Mouse (Mus musculus) olfactory bulb, adult 2 months (tissue): ENCODE measurements at regions not wholly inside any gene's neighbourhood (a gene's known extent, or its start where the extent isn't known, plus 50 kb on each side); places are given as distances from the start of the nearest gene placed in this dataset.

ENCODE experiments used
- H3K27ac ChIP-seq: fragments of 200-500 bp; 2 replicates; pipeline ENCODE4 v1.5.1; 2012; ENCODE audit warnings: low read depth, low read length; ENCODE audit not compliant: insufficient read depth
- H3K4me1 ChIP-seq: fragments of 200-500 bp; 2 replicates; pipeline ENCODE4 v1.6.1; 2012; ENCODE audit warnings: low read length; ENCODE audit not compliant: control insufficient read depth, insufficient read depth
- H3K4me3 ChIP-seq: fragments of 200-500 bp; 2 replicates; pipeline ENCODE4 v1.5.1; 2012; ENCODE audit warnings: mild to moderate bottlenecking, low read depth, low read length, moderate library complexity; ENCODE audit not compliant: insufficient read depth
- CTCF ChIP-seq: fragments of 200-500 bp; IDR thresholded peaks from 2 replicates; pipeline ENCODE4 v1.5.1; 2012; ENCODE audit warnings: low read depth, mild to moderate bottlenecking, low read length, moderate library complexity; ENCODE audit not compliant: insufficient read depth
- POLR2A ChIP-seq: fragments of 200-500 bp; IDR thresholded peaks from 2 replicates; pipeline ENCODE4 v1.6.1; 2012; ENCODE audit warnings: mild to moderate bottlenecking, low read depth, low read length, moderate library complexity; ENCODE audit not compliant: insufficient read depth
- WGBS: fragments of 180-500 bp; shearing (Covaris S2); methylation state at CpG from one replicate; pipeline ENCODE4 v1.1.7; 2018; 5-methylcytosine and 5-hydroxymethylcytosine counted together

DNA sequence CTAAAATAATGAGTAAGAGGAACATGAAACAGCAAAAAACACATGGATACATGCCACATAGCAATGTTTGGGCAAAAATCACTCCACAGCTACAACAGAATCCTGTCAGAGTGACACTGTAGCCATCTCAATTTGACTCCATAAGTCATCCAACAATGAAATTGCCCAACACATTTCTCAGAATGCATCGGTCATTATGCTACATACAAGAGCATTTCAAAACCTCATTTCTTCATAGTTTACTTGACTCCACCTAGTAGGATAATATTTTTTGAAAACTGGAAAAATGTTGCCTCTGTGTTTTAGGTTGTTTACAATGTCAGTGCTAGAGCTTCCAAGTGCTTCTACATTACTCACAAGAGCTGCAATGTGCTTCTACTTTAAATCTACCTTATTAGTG, 101.9 kb downstream of the Zfp36l1 start:
- 90% methylated on average over 1 of the region's 1 CpGs for WGBS
- no peak for TF ChIP-seq POLR2A
- TF ChIP-seq CTCF = no peak
- H3K4me1 ChIP-seq = peaks cover 12% of the 10 kb centered on the region
- H3K4me3 ChIP-seq = no peak overlapping the region
- no peak overlapping the region for H3K27ac ChIP-seq

DNA sequence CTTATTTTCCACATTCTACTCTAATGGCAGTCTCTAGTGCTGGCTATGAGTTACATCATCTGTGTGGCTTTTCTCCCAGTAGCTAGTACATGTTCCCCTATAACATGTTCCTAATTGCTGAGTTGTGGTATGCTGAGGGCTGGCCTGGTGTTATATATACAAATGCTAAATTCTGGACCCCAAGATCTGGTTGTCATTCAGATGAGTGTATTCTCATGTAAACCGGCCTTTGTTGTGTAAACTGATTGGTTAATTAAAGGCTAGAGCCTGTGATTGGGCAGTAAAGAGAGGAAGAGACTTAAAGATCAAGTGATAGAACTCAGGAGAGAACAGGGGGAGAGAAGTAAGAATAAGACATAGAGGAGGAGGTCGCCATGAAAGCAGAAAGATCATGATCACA, 102.6 kb downstream of the Zfp36l1 start:
- 61% methylated on average over 2 of the region's 2 CpGs for WGBS
- peaks cover 12% of the 10 kb centered on the region for H3K4me1 ChIP-seq
- no peak overlapping the region for H3K4me3 ChIP-seq
- TF ChIP-seq POLR2A = no peak
- TF ChIP-seq CTCF = no peak
- H3K27ac ChIP-seq = no peak overlapping the region

DNA sequence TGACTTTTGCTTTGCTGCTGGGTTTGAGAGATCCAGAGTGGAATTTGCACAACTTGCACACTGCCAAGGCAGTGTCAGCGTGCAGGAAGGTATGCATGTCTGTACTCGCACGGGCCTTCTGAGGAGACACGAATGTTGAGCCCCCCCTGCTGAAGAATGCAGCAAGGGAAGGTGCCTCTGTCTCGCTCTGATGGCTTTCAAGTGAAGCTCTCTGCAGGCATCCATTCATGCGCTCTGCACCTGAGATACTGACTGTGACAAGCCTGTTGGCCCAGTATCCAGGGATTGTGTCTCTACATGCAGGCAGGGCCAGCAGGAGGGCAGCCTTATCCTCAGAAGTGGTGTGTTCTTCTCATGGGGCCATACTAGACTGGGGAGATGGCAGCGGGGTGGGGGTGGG, 105.0 kb downstream of the Zfp36l1 start:
- Histone ChIP-seq H3K4me1 (peaks cover 4% of the 10 kb centered on the region; the same call in 1 of the 2 replicates), H3K27ac (no peak overlapping the region), H3K4me3 (no peak overlapping the region)
- 80% methylated on average over 7 of the region's 7 CpGs for WGBS
- TF ChIP-seq CTCF = no peak

DNA sequence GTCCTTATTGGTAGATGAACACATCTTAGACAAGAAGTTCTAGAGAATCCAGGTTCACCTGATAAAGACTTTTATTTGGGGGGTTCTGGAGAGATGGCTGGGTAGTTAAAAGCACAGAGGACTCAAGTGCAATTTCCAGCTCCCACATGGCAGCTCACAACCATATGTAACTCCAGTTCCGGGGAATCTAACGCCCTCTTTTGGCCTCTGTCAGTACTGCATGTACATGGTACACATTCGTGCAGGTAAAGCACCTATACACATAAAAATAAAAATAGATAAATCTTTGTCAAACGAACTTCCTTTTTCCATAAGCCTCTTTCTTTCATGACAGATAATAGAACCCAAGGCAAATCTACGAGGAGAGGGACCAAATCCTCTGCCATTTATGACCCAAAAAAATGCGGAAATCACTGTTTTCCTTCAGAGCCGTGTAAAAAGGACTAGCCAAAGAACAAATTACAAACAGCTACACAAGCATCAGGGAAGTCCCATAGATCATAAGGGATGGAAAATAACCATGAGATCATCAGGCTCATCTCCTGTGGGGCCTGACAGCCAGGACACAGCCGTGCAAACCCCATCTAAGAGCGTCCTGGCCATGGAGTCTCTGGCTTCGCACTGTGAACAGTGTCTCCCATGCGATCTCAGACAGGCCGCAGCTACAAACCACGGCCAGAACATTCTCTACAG, 107.4 kb downstream of the Zfp36l1 start:
- Histone ChIP-seq H3K4me1 (peaks cover 5% of the 10 kb centered on the region; the same call in 1 of the 2 replicates), H3K4me3 (no peak overlapping the region), H3K27ac (no peak overlapping the region)
- TF ChIP-seq CTCF = no peak
- no peak for TF ChIP-seq POLR2A
- 88% methylated on average over 13 of the region's 13 CpGs for WGBS

- 86% methylated on average over 6 of the region's 6 CpGs for WGBS
- Histone ChIP-seq H3K4me3 (no peak overlapping the region), H3K4me1 (peaks cover 5% of the 10 kb centered on the region; the same call in 1 of the 2 replicates), H3K27ac (no peak overlapping the region)
- TF ChIP-seq POLR2A (no peak), CTCF (no peak)
These were observed 108.2 kb downstream of the Zfp36l1 start for GRCm38 (mm10) chr12:80004575-80004974.

- 96% methylated on average over 12 of the region's 12 CpGs for WGBS
- TF ChIP-seq CTCF = no peak
- no peak for TF ChIP-seq POLR2A
- Histone ChIP-seq H3K4me1 (peaks cover 5% of the 10 kb centered on the region; the same call in 1 of the 2 replicates), H3K27ac (no peak overlapping the region), H3K4me3 (no peak overlapping the region)
These were observed 109.3 kb downstream of the Zfp36l1 start for GRCm38 (mm10) chr12:80003486-80003885.

- H3K4me3 ChIP-seq = no peak overlapping the region
- no peak overlapping the region for H3K27ac ChIP-seq
- no peak for TF ChIP-seq CTCF
- TF ChIP-seq POLR2A = no peak
- WGBS = 69% methylated on average over 13 of the region's 13 CpGs
- H3K4me1 ChIP-seq = peaks cover 8% of the 10 kb centered on the region; the same call in 1 of the 2 replicates
These were observed 110.2 kb downstream of the Zfp36l1 start for GRCm38 (mm10) chr12:80002474-80003125.

DNA sequence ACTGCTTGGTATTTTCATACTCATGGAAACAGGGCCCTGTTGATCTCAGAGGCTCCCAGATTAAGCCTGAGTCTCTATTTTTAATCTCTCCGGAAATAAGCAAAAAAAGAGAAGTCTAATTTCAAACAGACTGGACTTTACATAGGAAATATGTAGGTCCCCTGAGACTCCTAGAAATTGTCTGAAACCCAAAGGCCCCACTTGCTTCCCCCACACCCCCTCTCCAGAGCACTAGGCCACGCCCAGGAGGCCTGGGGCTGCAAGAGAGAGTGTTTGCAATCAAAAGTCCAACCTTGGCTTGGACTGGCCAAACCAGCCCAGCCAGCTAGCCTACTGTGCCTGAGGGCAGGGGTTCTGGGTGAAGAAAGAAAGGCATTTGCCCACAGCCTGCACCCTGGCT, 111.0 kb downstream of the Zfp36l1 start:
- 70% methylated on average over 2 of the region's 2 CpGs for WGBS
- Histone ChIP-seq H3K4me3 (no peak overlapping the region), H3K27ac (no peak overlapping the region), H3K4me1 (peaks cover 8% of the 10 kb centered on the region; the same call in 1 of the 2 replicates)
- no peak for TF ChIP-seq POLR2A
- no peak for TF ChIP-seq CTCF

DNA sequence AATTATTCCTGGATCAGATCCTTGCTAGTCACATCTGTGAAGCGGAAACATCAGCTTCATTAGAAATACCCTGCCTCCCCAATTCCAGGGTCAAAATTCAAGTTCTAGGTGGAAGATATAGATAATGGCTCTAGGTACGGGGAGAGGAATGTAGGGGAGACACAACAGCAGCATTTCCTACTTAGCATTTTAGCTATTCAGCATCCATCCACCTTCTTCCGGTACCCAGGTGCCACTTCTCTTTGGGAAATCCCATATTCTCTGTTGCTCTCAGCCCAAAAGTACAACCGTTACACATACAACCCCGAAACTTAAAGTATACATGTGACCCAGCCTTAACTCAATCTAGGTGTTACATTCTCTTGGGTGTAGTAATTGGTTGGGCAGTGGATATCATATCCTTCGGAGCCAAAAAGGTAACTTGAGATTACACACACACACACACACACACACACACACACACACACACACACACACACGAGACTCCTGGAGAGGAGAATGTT, 112.9 kb downstream of the Zfp36l1 start:
- H3K4me3 ChIP-seq = no peak overlapping the region
- WGBS = 97% methylated on average over 7 of the region's 7 CpGs
- TF ChIP-seq POLR2A (no peak), CTCF (no peak)
- no peak overlapping the region for H3K27ac ChIP-seq
- peaks cover 8% of the 10 kb centered on the region; the same call in 1 of the 2 replicates for H3K4me1 ChIP-seq

DNA sequence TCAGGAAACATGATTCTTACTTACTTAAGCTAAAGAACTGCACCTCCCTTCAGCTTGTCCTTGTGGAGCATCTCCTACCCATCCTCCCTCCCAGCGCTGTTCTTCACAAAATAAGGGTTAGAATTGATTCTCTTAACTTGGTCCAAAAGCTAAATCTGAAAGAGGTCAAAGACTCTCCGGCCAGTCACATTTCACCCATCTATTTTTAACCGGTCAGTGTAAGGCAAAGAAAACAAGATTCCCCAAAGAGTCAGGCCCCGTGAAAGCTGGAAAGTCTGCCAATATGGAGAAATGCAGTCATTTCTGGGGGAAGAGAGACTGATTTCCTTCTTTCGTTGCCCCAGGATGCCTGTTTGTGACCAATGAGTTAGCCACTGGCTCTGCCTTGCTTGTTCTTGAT, 114.0 kb downstream of the Zfp36l1 start:
- WGBS = 75% methylated on average over 5 of the region's 5 CpGs
- TF ChIP-seq POLR2A (no peak), CTCF (no peak)
- Histone ChIP-seq H3K4me3 (no peak overlapping the region), H3K4me1 (peaks cover 11% of the 10 kb centered on the region; the same call in 1 of the 2 replicates), H3K27ac (no peak overlapping the region)
